ENCODE assay signal across 15 mouse cellular contexts in the genomic region with DNA sequence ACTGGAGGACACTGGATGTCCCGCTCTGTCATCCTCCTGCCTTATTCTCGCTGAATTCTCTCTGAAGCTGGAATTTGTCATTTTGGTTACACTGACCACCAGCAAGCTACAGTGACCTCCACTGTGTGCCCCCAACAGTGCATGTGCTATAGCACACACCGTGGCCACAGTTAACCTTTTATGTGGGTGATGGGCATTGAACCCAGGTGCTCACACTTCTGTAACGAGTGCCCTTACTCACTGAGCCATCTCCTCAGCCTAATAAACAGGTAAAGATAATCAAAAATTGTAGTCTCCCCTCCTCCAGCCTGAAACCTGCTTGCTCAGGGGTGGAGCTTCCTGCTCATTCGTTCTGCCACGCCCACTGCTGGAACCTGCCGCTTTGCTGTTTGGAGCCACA.
"Had no signal": no experiment of that assay in that cellular context is flagged by ENCODE, and none has a peak within 500 bp of the region (broad histone marks: within the 10 kb centered on the region; RNA-seq: fewer than 3 reads in every experiment).

No protein-coding gene starts in this region.

- H3K4me3 ChIP-seq: neural tube, embryonic 15.5 days; stomach, embryonic 15.5 days had no signal

- H3K4me2 ChIP-seq: neural tube, embryonic 15.5 days; stomach, embryonic 15.5 days had no signal

- H3K9me3 ChIP-seq: neural tube, embryonic 15.5 days; stomach, embryonic 15.5 days had no signal

- H3K27ac ChIP-seq: neural tube, embryonic 15.5 days; stomach, embryonic 15.5 days; stomach, postnatal 0 days had no signal

- H3K36me3 ChIP-seq: neural tube, embryonic 15.5 days; stomach, embryonic 15.5 days had no signal

- H3K27me3 ChIP-seq: neural tube, embryonic 15.5 days; stomach, embryonic 15.5 days had no signal

- H3K9ac ChIP-seq: neural tube, embryonic 15.5 days; stomach, embryonic 15.5 days had no signal

- H3K4me1 ChIP-seq: neural tube, embryonic 15.5 days; stomach, embryonic 15.5 days had no signal

- DNase-seq: retina, postnatal 1 day; right cerebral cortex, adult 18-20 months; right cerebral cortex, postnatal 14 days; right cerebral cortex, postnatal 25 days; right cerebral cortex, postnatal 4 days; spleen, adult 18-20 months; thymus, adult 18-20 months; thymus, adult 2 months; thymus, postnatal 14 days; thymus, postnatal 25 days; thymus, postnatal 36 days; thymus, postnatal 4 days had no signal
